Mouse (Mus musculus): Measurements from ENCODE around the gene Nipsnap3a. TPM values are rescaled to one million over a fixed set of nuclear protein-coding genes. Genes with fewer than 3 reads are reported as not detected.

The Nipsnap3a gene
- polyA plus RNA-seq, 2 experiments from 2014 or later: not detected

Other genes with a start within 250 kb of the Nipsnap3a start
- not detected for gene Olfr275, start 174.7 kb upstream of the Nipsnap3a start, polyA plus RNA-seq (2017; shearing (Covaris generic))
- under 1 TPM in 1 of 2 experiments, not detected in 1; 0.32 TPM for gene Olfr273, start 130.0 kb upstream of the Nipsnap3a start, polyA plus RNA-seq (2017; shearing (Covaris generic))
- not detected for gene Olfr272, start 70.1 kb upstream of the Nipsnap3a start, polyA plus RNA-seq (2017; shearing (Covaris generic))
- not detected for gene Olfr270, start 24.7 kb upstream of the Nipsnap3a start, polyA plus RNA-seq (2017; shearing (Covaris generic))
- 10 to 100 TPM; 69.3 to 80.6 TPM for gene Nipsnap3b, start 22.6 kb downstream of the Nipsnap3a start, polyA plus RNA-seq (2017; shearing (Covaris generic))
- gene Abca1, start 170.6 kb downstream of the Nipsnap3a start, polyA plus RNA-seq (2017; shearing (Covaris generic)): 1 to 10 TPM; 3.2 to 3.4 TPM

Data from activated CD4-positive, CD25-positive, alpha-beta regulatory T cell, adult 4 months (primary cell).